Mouse (Mus musculus) embryo, embryonic 11 days (tissue): ENCODE measurements around the gene Rcc2.

ENCODE experiments used
- DNase-seq: peaks from one replicate; pipeline ENCODE4 v3.0.0-alpha.2; 2015

Gene Rcc2

DNA sequence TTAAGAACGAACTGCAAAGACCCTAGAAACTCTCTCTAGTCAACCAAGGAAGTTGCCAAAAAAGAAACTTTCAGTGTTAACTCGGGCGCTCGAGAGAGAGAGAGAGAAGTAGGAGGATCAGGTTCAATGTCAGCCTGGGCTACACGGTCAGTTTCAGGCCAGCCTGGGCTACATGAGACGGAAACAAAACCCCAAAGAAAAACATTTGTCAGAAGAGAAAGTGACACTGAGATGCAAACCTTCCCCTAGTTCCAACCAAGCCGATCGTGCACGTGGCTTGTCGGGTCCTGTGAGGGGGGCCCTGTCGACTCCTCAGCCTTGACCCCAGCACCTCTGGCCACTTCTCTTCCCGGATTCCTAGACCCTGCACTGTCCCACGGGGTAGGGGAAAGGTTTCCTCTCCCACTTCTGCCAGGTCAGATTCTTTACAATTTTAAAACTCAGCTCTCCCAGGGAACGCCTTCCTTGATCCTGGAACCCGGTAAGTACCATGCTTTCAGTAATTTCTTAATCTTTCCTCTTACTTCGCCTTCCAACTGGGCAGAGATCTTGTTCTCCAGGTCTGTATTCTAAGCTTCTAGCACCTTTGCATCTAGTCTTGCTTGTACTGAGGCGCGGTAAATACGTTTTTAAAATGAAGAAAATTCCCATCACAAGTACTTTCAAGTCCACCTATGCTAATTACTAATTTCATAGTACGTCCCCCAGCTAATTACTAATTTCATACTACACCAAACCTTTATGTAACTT, at the start of gene Rcc2:
Rcc2 (plus strand) TSS at position 273 of the 750 bp plus-strand sequence.
- DNase-seq: peak; percentile 39

DNA sequence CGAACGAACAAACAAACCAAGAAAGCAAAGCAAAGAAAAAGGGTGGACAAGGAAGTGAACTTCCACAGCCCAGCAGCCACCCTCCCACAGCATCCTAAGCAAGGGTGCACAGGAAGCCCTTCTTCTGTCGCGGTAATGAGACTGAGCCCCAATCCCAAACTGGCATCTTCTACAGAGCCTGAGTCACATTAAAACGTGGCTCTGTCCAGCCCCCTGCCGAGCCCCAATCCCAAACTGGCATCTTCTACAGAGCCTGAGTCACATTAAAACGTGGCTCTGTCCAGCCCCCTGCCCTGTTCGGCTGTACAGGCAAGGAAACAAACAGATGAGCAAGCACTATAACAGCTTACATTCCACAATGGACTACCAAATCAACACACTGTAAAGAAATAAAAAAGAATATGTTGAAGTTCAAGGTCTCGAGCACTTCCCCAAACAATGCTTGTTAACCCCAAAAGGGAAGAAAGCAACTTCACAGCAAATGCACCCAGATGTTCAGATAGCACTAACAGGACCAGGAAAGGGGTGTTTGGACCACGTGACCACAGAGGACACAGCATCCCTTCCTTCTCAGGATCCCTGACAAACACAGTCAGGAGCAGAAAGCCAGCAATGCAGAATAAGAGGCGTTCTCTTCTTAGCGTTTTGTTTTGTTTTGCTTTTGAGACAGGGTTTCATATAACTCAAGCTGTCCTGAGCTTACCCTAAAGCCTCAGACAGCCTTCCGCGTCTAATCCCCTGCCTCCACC, 46.3 kb upstream of the Rcc2 start:
- DNase-seq: no peak

DNA sequence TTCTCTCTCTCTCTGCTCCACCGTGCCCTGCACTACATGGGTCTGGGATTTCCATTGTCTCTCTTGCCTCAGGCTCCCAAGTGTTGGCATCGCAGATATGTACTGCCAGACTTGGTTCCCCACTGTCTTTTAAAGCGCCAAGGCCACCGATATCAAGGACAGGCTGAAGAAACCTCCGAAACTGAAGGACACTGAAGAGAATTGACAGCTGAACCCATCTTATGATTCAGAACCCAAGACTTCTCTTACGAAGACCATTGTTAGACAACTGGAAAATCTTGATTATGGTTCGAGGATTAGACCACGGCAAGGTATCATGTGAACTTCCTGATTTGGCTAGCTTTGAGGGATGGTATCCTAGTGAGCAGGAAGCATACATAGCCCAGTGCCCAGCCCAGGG, 45.5 kb upstream of the Rcc2 start:
- DNase-seq: no peak

DNA sequence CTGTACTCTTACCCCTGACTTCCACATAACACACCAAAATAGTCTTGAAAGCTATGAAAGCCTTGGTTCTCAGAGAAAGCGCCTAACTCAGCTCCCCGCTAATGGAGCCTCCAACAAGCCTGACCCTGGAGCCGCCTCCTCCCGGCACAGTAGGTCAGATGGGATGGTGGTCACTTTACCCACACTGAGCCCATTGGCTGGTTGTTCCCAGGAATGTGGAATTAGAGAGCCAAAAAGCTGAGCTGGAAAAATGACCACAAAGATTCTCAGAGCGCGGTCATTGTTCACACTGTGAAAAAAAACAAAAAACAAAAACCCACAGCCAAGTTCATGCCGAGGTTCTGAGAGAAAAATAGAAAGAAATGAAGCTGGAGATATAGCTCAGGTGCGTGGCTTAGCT, 43.8 kb upstream of the Rcc2 start:
- no peak for DNase-seq

DNA sequence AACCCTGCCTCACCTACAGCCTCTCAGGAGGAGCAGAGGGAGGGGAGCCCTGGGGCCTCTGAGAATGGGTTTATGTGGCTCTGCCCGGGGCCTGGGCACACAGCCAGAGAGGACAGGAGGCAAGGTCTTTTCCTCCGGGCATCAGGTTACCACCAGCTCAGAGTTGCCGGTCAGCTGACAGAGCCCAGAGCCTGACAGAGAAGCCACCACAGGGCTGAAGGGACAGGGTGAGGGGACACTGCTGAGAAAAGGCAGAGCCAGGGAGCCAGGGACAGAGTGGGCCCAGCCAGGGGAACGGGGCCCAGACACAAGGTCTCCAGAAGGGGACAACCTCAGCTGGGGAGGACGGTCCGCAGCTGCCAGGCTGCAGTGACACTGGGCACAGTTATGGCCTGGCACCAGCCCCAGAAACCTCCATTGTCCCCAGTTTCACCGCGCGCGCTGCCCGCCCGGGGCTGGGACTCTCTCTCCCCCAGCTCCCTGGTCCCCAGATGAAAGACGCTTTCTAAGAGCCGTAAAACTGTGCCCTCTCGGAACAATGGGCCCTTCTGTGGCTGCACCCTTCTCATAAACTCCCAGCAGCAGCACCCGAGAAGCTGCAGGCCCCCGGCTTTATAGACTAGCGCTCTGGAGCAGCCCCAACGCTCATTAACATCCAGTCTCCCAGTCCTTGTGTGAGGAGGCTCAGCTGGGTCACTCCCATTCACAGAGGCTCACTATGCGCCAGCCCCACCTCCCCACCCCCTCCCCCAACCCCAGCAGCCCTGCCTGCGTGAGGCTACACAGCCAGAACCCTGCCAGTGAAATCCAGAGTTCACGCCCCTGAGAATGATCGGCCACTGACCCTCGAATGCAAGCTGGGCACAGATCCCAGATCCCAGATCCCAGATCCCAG, 42.4 kb upstream of the Rcc2 start:
- peak; percentile 78 for DNase-seq

DNA sequence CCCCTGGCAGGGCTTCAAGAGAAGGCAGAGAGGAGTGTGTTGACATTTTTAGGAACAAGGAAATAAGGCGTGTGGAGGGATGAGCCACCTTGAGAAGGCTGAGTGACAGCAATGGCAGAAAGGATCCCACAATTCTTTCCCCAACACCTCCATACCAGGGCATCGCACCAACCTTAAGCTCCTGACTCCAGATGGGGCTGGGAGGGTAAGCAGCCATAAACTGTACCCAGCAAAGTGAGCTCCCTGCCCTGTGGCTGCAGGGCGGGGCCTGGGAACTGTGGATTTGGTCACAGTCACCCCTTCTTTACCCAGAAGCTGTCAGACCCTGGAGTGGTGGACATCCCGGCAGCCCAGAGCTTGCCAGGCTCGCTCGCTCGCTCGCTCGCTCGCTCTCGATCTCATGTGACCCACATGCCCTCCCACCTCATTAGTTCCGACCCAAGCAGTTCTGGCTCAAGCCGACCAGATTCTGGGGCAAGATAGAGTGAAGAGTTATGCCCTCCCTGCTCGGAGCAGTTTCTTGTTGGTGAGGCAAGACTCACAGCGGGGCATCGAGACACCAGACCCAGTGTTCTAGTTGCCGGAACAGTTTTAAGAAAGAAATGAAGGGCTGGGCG, 38.8 kb upstream of the Rcc2 start:
- DNase-seq: no peak

DNA sequence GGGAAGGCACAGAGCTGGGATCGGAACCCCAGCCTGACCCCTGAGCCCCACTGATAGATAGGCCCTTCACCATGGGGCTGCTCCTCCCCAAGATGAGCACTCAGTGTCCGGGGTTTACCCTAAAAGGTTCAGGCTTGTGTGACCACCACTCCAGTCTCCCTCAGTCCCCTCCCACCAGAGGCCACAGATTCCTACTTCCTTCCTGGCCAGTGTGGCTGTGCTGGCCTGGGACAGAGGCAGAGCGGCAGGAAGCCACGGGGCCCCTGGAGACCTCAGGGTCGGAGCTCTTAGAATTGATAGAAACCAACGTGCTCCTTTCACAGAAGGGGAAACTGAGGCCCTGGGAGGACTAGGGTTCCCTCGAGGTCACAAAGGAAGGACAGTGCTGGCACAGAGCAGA, 37.9 kb upstream of the Rcc2 start:
- no peak for DNase-seq

DNA sequence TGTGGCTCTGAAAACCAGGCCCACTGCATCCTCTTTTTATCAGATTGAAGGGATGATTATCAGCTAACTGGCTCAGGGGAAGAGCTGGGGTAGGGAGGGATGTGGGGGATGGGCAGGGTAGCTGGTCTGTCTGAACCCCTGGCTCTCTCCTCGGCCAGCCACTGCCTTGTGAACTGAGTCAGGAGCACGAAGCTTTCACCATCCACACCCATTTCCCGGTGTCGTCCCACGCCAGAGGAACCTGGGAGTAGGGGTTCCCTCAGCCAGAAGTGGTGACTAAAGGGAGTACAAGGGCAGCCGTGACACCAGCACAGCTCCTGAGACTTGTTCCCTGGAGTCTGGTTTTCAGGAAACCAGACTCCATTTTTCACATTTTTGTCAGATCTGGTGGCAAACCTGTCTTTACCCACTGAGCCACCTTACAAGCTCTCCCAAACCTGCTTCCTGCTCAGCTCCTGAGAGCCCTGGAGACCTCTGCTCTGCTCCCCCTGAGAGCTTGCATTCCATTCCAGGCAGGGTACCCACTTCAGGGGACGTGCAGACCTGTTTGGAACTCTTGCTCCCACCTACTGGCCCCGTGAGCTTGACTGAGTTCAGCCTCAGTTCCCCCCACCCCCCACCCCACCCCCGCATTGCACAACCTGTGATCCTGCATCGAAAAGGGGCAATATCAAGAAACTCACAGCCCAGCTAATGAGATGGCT, 37.3 kb upstream of the Rcc2 start:
- no peak for DNase-seq

DNA sequence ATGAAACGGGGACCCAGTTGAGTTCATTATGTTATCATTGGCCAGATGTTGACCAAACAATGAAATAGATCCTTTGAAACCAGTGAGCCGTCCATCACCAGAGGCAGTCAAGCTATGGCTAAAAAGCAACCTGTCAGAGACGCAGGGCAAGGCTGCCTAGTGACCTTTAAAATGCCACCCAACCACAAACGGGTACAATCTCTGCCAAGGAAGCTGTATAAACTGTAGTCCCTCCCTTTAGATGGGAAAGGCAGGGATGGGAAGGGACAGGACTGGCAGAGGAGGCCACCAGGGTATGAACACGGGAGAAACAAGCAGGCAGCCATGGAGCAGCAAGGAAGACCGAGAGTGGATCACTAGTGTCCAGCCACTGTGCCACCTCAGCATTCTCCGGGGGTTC, 35.3 kb upstream of the Rcc2 start:
- no peak for DNase-seq

DNA sequence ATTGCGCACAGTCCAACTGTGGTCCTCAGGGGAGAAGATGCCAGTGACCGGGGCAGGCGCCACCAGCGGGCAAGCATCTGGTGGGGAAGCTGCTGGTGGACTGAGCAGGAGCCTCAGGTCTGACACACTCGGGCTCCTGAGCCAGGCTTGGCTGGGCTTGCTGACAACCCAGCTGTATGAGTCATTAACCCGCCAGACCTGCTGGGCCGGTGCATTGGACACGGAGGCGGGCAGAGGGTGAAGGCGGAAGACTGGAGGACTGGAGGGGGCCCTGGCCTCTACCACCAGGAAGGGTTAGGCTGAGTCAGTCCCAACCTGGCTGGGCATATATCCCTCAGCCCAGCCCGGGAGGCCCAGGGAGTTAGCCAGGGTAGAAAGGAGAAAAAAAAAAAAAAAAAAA, 34.6 kb upstream of the Rcc2 start, which contains the start of gene Arhgef10l:
Arhgef10l (minus strand) TSS at position 253 of the 400 bp plus-strand sequence.
- no peak for DNase-seq

DNA sequence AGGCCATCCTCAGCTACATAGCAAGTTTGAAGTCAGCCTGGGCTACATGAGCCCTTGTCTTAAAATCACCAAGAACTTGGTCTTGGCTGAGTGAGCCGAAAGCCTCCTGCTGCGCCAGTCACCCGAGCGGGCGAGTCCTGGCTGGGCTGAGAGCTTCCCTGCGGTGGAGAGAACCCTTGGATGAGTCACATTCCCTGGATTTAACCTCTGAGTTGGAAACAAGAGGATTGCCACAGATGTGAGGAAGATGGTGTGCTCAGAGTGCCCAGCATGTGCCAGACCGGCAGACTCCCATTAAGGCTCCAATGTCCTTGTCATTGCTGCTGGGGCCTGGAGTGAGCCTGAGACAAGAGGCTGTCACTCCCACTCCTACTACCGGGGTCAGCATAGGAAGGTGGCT, 32.5 kb upstream of the Rcc2 start:
- DNase-seq: no peak

DNA sequence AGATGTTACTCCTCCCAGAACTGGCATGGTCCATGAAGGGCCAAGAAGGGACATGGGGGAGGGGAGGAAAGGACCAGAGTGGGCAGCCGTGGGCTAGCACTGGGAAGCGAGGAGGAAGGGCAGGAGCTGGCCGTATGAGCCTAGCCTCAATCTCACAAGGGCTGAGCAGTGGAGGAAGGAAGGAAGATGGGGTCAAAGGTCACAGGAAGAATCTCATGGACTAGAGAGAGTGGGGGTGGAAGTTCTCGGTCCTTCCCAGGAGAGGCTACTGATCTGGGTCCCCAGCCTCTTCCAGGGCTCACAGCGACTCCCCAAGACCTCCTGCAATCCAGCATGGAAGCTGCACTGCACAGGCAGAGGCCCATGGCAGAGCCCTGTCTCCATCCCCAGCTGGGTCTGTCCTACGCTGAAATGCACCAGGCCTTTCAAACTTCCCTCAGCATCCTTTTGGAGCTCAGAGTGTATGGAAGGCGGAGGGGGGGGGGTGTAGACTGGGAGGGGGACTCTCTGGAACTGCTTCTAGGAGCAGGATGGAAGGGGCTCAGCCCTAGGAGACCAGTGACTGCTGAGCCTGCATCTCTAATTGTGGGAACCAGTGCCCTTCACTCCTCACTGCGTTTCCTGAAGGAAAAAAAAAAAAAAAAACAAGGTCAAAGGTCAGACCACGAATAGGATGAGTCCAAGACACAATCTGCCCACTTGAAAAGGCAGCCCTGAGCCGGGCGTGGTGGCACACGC, 26.6 kb upstream of the Rcc2 start:
- no peak for DNase-seq

DNA sequence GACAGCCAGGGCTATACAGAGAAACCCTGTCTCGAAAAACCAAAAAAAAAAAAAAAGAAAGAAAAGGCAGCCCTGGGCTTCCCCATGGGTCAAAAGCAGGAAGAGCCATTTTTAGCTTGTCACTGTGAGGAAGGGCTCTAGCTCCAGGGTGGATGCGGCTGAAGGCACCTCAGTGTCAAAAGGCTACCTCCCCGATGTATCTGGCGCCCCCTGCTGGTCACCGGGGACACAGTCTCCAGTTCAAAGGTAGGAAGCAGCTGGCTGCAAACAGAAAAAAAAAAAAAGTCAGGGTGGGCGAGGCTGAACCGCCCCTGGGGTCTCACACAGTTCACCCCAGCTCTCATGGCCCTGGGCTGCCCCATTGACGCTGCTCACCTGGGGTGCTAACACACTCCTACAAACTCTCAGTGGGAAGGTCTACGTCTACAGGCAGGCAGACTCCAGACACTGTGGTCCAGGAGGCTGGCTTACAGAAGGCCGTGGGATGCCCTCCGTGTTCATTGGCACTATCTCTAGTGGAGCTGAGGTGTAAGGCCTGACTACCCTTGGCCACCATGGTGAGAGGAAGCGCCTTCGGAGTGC, 25.9 kb upstream of the Rcc2 start:
- peak; percentile 89 for DNase-seq

DNA sequence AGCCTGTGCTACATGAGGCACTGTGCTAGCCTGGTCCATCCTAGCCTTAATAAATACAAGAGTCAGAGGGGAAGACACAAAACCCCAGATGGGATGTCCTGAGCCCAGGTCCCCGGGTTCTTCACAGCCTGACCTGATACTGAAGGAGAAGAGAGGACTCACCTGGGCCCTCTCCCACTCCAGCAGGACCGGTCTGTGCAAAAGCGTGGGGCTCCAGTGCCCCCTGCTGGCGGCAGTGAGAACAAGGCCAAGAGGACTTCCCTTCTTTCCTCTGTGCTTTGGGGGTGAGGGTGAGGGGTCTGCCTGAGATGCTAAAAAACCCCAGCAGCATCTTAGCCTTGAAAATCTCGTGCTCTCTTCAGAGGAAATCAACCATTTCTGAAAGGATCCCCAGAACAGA, 21.3 kb upstream of the Rcc2 start:
- DNase-seq: peak; percentile 67

DNA sequence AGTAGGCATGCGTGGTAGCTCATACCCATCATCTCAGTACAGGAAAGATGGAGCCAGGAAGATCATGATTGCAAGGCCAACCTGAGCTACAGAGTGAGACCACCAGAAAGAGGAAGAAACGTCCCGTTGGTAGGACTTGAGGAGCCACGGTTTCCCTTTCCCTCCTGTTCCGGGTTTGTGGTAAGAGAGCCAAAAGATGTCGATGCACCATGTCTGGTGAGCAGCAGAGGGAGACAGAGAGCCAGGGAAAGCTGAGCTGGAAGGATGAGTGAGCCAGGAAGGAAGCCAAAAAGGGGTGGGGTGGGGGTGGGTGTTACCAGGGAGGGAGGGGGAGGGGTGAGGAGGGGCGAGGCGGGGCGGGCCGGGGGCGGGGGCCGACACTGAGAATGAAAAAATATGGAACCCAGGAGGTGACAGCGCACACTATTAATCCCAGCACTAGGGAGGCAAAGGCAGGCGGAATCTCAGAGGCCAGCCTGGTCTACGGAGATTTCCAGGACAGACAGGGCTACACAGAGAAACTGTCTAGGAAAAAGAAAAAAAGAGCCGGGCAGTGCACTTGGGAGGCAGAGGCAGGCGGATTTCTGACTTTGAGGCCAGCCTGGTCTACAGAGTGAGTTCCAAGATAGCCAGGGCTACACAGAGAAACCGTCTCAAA, 20.5 kb upstream of the Rcc2 start:
- peak; percentile 81 for DNase-seq

DNA sequence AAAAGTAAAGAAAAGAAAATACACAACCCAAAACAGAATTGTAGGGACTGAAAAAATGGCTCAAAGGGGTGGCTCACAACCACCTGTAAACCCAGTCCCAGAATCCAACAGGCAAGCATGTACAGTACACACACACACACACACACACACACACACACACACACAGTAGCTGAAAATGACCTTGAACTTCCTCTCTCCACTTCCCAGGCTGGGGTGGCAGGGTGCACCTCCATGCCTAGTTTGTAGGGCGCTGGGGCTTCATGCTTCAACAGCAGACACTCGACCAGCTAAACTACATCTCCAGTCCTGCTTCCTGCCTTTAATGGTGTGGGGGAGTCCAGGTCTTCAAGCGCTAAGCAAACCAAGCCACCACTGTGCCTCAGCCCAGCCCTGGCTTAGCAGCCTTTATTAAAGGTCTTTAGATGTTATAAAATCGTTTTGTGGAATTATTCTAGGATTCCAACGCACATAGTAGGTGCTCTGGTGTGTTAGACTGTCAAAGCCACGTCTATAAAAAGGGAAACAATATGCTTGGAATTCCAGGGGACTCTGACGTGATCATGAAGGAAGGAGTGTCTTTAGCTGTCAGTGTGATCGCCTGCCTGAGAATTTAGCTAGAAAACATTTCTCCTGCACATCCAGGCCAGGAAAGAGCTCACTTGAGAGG, 19.5 kb upstream of the Rcc2 start:
- no peak for DNase-seq

DNA sequence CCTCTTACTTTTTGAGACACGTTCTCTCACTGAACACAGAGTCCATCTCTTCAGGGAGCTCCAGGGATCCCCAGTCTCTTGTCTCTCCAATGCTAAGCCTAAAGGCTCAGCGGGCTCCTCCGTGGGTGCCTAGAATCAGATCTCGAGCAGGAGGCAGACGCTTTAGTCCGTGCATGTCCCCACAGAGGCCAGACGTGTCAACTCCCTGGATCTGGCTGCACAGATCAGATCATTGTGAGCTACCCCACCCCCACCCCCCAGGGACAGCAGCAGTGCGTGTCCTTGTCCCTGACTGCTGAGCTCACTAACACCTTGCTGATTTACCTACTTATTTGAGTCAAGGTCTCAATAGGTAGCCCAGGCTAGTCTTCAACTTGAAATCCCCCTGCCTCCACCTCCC, 16.7 kb upstream of the Rcc2 start:
- DNase-seq: no peak

DNA sequence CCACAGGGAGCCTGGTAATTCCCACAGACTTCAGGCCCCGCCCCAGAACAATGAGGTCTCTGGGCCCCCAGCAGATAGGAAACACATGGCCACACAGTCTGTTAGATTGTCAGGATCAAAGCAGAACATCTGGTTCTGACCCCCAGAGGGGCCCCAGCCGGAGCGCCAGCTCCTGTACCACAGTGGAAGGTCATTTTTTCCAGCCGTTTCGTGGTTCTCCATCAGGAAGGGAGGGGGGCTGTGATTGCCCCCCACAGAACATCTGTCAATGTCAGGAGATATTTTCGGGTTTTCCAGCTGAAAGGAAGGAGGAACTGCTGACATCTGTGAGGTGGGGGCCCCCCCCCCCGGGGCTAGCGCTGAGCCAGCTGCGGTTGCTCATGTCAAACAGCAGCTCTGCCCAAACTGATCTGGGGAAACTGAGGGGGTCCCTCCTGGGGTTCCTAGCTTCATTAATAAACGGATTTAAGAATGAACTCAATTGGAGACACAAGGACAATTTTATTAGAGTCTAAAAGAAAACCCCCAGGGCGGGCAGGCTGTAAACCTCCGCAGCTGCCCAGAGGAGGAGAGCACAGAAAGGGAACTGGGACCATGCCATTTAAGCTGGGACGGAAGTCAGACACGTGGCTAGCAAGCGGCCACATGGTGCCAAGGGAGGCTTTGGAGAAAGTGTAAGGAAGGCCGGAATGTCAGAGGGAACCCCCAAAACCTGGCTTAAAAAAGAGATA, 16.0 kb upstream of the Rcc2 start:
- DNase-seq: peak; percentile 85

DNA sequence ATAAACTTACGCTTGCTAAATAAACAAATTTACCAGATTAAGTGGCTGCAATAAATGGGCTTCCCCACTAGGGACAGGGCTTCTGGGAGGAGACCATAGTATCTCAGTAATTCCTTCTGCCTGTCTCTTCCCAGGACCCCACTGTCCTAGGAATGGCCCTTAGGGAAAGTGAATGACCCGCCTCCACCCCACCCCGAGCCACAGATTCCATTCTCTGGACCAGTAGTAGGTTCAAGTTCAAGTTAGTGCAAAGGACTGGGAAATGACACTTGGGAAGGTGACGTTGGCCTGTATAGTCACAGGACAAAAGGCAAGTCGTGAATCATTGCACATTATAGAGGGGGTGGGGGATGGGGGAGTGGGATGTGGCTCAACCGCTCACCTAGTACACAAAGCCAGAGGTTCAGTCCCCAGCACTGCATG, 15.4 kb upstream of the Rcc2 start:
- DNase-seq: peak; percentile 42
